Mouse (Mus musculus) limb, embryonic 14.5 days (tissue): Measurements from ENCODE around the gene Lman2l. TPM values are rescaled to one million over a fixed set of nuclear protein-coding genes. Genes with fewer than 3 reads are reported as not detected.

Source experiments
- ATAC-seq: fragments of 200-750 bp; cut with Nextera tagmentation; 2 replicates; pipeline ENCODE4 v1.8.0; 2017; ENCODE audit warnings: low read depth, moderate number of reproducible peaks, moderate TSS enrichment; ENCODE audit not compliant: low FRiP score
- DNase-seq: peaks from one replicate; pipeline ENCODE4 v3.0.0-alpha.2; 2015; ENCODE audit warnings: low spot score
- H3K27ac ChIP-seq: fragments of 300-500 bp; sonication (generic); replicated peaks from 2 replicates; pipeline ENCODE4 v1.5.1; 2014; ENCODE audit warnings: low read depth, mild to moderate bottlenecking, low read length, moderate library complexity, mixed read lengths
- H3K27me3 ChIP-seq: fragments of 300-500 bp; sonication (generic); 2 replicates; pipeline ENCODE4 v1.6.1; 2014; ENCODE audit warnings: low read length, mixed read lengths; ENCODE audit not compliant: control insufficient read depth, insufficient read depth
- H3K36me3 ChIP-seq: fragments of 300-500 bp; sonication (generic); 2 replicates; pipeline ENCODE4 v1.6.1; 2014; ENCODE audit warnings: mild to moderate bottlenecking, low read length, moderate library complexity, mixed read lengths; ENCODE audit not compliant: control insufficient read depth, insufficient read depth
- H3K4me1 ChIP-seq: fragments of 300-500 bp; sonication (generic); 2 replicates; pipeline ENCODE4 v1.6.1; 2014; ENCODE audit warnings: antibody characterized with exemption, low read length, mixed read lengths; ENCODE audit not compliant: control insufficient read depth, insufficient read depth
- H3K4me2 ChIP-seq: fragments of 300-500 bp; sonication (generic); replicated peaks from 2 replicates; pipeline ENCODE4 v1.6.1; 2014; ENCODE audit warnings: low read depth, mild to moderate bottlenecking, low read length, moderate library complexity; ENCODE audit not compliant: severe bottlenecking
- H3K4me3 ChIP-seq: fragments of 300-500 bp; sonication (generic); replicated peaks from 2 replicates; pipeline ENCODE4 v1.5.1; 2014; ENCODE audit warnings: low read length
- H3K9ac ChIP-seq: fragments of 300-500 bp; sonication (generic); 2 replicates; pipeline ENCODE4 v1.6.1; 2014; ENCODE audit warnings: mild to moderate bottlenecking, low read depth, low read length, moderate library complexity; ENCODE audit not compliant: severe bottlenecking
- H3K9me3 ChIP-seq: fragments of 300-500 bp; sonication (generic); 2 replicates; pipeline ENCODE4 v1.6.1; 2016; ENCODE audit warnings: low read length; ENCODE audit not compliant: control insufficient read depth
- POLR2A ChIP-seq: fragments of 200-500 bp; IDR thresholded peaks from 2 replicates; pipeline ENCODE4 v1.8.0; 2012; ENCODE audit warnings: inconsistent platforms, mild to moderate bottlenecking, moderate library complexity, borderline replicate concordance; ENCODE audit not compliant: insufficient read depth, insufficient read length; ENCODE audit errors: extremely low read depth
- WGBS: fragments of 180-500 bp; shearing (Covaris S2); extraction: QIAGEN DNeasy Blood & Tissue Kit; methylation state at CpG from one replicate; pipeline ENCODE4 v1.1.7; 2014; 5-methylcytosine and 5-hydroxymethylcytosine counted together
- polyA plus RNA-seq, 2 experiments: library from polyadenylated mRNA; depleted of rRNA in 1 of 2; stranded (reverse) in 1 of 2; unstranded in 1 of 2; fragments of >200 nt; fragmentation: Nextera tagmentation in 1 of 2; extraction: Ambion mirVana in 1 of 2; gene quantifications; 2 replicates each; pipeline versions ENCODE4 v1.2.1 to v1.2.3; 2012 to 2014

Gene Lman2l
- polyA plus RNA-seq, 2 experiments, result 26.7 to 32.2 TPM

DNA sequence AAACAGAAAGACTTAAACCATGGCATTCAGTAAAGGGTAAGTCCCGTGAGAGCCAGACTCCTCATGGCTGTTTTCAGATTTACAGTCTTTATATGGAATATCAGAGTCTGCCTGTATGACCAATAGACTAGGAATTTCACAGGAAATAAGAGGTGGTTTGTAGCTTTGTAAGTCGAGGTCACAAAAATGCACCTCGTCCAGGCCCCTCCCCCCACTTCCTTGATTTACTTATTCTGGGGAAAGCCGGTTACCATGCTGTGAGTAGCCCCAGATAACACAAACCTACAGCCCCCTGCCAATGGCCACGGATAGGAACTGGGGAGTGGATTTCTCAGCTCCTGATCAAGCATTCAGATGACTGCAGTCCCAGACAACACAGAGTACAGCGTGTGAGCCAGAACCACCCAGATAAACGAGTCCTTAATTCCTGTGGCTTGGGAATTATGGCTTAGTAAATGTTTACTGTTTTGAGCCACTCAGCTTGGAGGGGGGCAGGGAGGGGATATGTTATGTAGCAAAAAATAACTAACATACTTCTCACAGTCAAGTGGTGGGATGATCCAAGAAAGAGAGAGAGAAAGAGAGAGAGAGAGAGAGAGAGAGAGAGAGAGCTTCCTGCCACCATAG is 12.4 kb upstream of the Lman2l start:
- 26% methylated on average over 7 of the region's 7 CpGs for WGBS
- DNase-seq, result no peak

GRCm38 (mm10) chr1:36454055-36454815 is 9.2 kb upstream of the Lman2l start:
- 82% methylated on average over 6 of the region's 6 CpGs for WGBS
- ATAC-seq (no peak), DNase-seq (no peak)
- H3K4me2 ChIP-seq, result no peak overlapping the region
- no peak overlapping the region for H3K27ac ChIP-seq
- H3K9me3 ChIP-seq, result no peaks in the 10 kb centered on the region
- no peaks in the 10 kb centered on the region for H3K27me3 ChIP-seq
- H3K36me3 ChIP-seq, result no peaks in the 10 kb centered on the region
- H3K9ac ChIP-seq, result no peak overlapping the region
- no peak for TF ChIP-seq POLR2A
- H3K4me3 ChIP-seq, result no peak overlapping the region
- 0 out of 2 replicates have a peak, but pooled peaks cover 2% of the 10 kb centered on the region for H3K4me1 ChIP-seq

More for the DNA sequence above, 12.4 kb upstream of the Lman2l start:
- H3K9ac ChIP-seq, result no peak overlapping the region
- no peak overlapping the region for H3K27ac ChIP-seq
- H3K27me3 ChIP-seq, result no peaks in the 10 kb centered on the region
- 0 out of 2 replicates have a peak, but pooled peaks cover 2% of the 10 kb centered on the region for H3K4me1 ChIP-seq
- H3K36me3 ChIP-seq, result no peaks in the 10 kb centered on the region
- no peak overlapping the region for H3K4me3 ChIP-seq
- H3K9me3 ChIP-seq, result no peaks in the 10 kb centered on the region
- no peak for TF ChIP-seq POLR2A
- no peak overlapping the region for H3K4me2 ChIP-seq
- ATAC-seq, result no peak

DNA sequence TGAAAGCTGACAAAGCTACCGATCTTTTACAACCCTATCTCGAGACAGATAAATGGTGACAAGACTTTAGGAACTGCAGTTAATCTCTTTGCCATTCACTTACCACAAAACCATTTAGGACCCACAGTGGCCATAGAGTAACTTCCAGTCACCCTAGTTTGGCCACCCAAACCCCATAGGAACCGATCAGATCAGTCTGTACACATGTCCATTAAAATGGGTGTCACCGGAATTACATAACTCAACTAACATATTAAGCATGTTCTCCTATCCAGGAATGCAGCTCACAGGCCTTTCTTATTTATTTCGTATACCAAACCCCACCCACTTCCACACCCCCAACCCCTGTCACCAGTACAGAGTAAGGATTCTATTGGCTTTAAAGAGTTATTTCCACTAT is 1.8 kb upstream of the Lman2l start:
- TF ChIP-seq POLR2A, result no peak
- Histone ChIP-seq H3K27ac (no peak overlapping the region), H3K4me1 (peaks cover 3% of the 10 kb centered on the region; the same call in 1 of the 2 replicates), H3K36me3 (peaks cover 8% of the 10 kb centered on the region; the same call in 1 of the 2 replicates), H3K4me2 (no peak overlapping the region), H3K9me3 (no peaks in the 10 kb centered on the region), H3K4me3 (no peak overlapping the region), H3K27me3 (no peaks in the 10 kb centered on the region), H3K9ac (no peak overlapping the region)
- 82% methylated on average over 5 of the region's 5 CpGs for WGBS
- ATAC-seq, result no peak
- DNase-seq, result no peak

GRCm38 (mm10) chr1:36446106-36446824 is 1.2 kb upstream of the Lman2l start:
- DNase-seq (no peak), ATAC-seq (no peak)
- Histone ChIP-seq H3K9ac (no peak overlapping the region), H3K4me1 (peaks cover 3% of the 10 kb centered on the region; the same call in 1 of the 2 replicates), H3K4me2 (no peak overlapping the region), H3K4me3 (no peak overlapping the region), H3K27ac (no peak overlapping the region), H3K9me3 (no peaks in the 10 kb centered on the region), H3K36me3 (peaks cover 12% of the 10 kb centered on the region; the same call in 1 of the 2 replicates), H3K27me3 (no peaks in the 10 kb centered on the region)
- no peak for TF ChIP-seq POLR2A
- 85% methylated on average over 5 of the region's 5 CpGs for whole genome bisulfite sequencing

DNA sequence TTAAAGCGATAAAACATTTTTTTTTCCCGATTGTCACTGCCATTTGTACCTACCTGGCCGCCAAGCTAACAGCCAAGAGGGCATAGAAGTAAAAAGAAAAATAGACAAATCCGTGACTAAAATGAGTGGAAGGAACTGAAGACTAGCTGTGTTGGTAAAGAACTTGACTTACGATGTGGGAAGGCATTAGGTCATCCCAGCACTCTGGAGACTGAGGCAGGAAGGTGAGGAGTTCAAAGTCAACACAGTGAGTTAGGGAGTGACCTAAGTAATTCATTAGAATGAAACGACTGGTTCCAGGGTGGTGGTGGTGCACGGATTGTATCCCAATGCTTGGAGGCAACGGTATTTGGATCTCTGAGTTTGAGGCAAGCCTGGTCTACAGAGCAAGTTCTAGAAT is 437 bp upstream of the Lman2l start:
- WGBS, result 41% methylated on average over 8 of the region's 8 CpGs
- Histone ChIP-seq H3K36me3 (peaks cover 18% of the 10 kb centered on the region; the same call in 1 of the 2 replicates), H3K4me2 (no peak overlapping the region; the same call in 1 of the 2 replicates), H3K9ac (no peak overlapping the region), H3K27ac (no peak overlapping the region; the same call in 1 of the 2 replicates), H3K9me3 (no peaks in the 10 kb centered on the region), H3K27me3 (no peaks in the 10 kb centered on the region), H3K4me3 (0 out of 2 replicates have a peak overlapping the region, but pooled peaks have one; percentile 79), H3K4me1 (peaks cover 3% of the 10 kb centered on the region; the same call in 1 of the 2 replicates)
- TF ChIP-seq POLR2A, result no peak
- no peak for ATAC-seq
- DNase-seq, result no peak
